Mouse (Mus musculus): Measurements from ENCODE around the gene Zfp941.

Zfp941 gene

DNA sequence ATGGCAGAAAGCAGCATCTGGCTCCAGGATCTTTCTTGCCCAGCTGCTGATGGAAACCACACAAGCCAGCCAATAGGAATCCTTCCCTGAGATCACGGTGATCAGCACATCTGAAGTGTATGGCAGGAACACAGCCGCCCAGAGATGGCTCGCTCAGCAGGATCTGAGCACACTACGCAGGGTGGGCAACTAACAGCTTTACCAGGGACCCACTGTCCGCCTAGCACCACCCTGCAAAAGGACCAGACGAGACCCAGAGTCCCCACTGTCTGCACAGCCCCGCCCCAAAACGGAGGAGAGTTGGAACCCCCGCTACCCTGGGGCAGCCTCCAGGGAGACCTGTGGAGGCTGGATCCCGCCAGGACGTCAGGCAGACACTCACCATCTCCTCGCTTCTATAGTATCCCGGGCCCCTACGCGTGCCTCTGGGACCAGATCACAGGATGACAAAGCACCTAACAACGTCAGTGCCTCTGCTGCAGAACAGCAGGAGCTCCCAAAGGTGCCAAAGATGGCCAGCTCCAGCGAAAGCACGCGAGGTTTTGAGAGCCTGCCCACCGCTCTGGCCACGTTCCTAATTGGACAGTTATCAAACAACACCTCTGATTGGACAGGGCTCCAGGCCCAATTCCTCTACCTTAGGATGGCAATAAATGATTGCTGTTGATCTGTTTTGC is at the start of gene Zfp941:
Gene Zfp941, minus strand, starts transcription at position 526 of the 677 bp plus-strand sequence.
- peak; percentile 49 for DNase-seq (ENCODE audit: low read depth)

- DNase-seq (ENCODE audit: low read depth), result no peak
Observed at GRCm38 (mm10) chr7:140864761-140865160, 42.8 kb upstream of the Zfp941 start.

DNA sequence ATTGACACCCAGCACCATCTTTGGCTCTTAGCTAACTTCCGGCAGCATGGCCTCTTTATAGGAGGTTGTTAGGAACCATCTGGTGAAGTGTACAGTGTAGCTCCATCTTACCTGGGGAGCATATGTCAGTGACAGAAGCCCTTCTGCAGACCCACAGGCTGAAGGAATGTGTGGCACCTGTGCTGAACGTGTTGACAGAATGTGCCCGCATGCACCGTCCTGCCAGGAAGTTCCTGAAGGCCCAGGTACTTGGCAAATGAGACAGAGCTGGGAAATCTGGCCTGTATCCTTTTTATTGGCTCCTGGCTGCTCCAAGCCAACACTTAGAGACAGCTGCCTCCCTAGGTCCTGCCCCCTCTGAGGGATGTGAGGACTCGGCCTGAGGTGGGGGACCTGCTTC is 38.8 kb upstream of the Zfp941 start:
- DNase-seq (ENCODE audit: low read depth), result no peak

DNA sequence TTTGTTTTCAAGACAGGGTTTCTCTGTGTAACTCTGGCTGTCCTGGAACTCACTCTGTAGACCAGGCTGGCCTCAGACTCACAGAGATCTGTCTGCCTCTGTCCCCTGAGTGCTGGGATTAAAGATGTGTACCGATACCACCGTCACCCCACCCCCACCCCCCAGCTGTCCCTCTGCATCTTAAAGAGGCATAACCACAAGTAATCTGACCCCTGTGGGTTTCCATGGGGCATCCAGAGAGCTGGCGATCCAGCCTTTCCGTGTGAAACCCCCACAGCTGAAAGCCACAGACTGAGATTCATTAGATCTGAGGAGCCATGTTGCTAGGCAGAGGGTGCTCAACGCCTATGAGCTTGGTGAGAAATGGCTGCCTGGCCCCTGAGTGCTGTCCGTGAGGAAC is 38.0 kb upstream of the Zfp941 start:
- no peak for DNase-seq (ENCODE audit: low read depth)

- no peak for DNase-seq (ENCODE audit: low read depth)
Observed at GRCm38 (mm10) chr7:140858746-140859145, 36.8 kb upstream of the Zfp941 start.

DNA sequence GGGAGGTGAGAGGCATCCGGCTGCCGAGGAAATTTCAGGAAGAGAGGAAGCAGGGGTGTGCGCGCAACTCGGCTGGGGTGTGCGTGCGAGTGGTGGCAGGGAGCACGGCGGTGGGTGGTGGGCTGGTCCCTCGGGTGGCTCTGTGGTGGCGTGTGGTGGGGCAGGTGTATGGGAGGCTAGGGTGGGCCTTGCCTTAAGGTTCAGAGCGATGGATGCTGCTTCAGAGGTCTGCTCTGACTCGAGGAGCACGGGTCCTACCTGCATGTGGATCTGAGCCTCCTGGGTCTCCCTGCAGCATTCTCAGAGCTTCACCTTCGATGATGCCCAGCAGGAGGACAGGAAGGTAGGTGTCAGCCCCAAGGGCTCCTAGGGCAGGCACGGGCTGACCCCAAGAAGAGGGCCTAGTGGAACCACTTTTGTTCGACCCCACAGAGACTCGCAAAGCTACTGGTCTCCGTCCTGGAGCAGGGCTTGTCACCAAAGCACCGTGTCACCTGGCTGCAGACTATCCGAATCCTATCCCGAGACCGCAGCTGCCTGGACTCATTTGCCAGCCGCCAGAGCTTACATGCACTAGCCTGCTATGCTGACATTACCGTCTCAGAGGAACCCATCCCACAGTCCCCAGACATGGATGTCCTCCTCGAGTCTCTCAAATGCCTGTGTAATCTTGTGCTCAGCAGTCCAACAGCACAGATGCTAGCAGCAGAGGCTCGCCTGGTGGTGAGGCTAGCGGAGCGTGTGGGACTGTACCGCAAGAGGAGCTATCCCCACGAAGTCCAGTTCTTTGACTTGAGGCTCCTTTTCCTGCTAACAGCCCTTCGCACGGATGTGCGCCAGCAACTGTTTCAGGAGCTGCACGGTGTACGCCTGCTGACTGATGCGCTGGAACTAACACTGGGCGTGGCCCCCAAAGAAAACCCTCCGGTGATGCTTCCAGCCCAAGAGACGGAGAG is 35.9 kb upstream of the Zfp941 start, which contains the start of gene Bet1l:
Gene Bet1l, minus strand, starts transcription at position 28 of the 956 bp plus-strand sequence.
- DNase-seq (ENCODE audit: low read depth), result no peak

DNA sequence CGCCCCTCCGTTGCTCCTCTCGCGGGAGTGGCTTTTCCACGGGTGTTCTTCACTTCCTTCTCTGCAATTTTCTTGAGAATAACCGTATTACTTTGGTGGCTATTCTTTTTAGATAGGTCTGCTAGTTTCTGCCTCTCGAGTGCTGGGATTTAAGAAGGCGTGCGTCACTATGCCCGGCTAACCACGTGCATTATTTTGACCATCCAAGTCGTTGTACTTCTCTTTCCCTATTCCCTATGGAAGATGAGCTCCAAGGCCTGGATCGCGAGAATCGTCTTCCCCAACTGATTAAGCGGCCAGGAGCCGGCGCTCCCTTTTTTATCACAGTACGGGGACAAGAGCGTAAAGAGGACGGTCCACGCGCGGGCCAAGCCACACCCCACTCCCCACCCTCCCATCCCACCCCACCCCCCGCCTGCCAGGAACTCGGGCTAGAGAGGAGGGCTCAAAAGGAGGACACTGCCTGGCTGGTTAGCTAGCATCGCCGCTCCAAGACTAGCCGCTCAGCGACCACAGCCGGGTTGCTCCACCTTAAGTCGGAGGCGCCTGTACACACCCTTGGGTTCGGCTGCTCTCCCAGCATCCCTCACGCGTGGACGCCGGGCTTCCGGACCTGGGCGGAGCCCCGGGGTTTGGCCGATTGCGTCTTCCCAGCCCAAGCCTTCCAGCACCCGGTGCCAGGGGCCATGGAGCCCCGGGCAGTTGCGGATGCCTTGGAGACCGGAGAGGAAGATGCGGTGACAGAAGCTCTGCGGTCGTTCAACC is 35.0 kb upstream of the Zfp941 start, which contains the start of gene Ric8a:
Gene Ric8a, plus strand, starts transcription at position 173 of the 765 bp plus-strand sequence.
- peak; percentile 89 for DNase-seq (ENCODE audit: low read depth)

- peak; percentile 90 for DNase-seq (ENCODE audit: low read depth)
Observed at GRCm38 (mm10) chr7:140855860-140856784, 34.1 kb upstream of the Zfp941 start, which contains the start of gene Gm45785. Gene Gm45785 (minus strand): TSS chr7:140856331.

GRCm38 (mm10) chr7:140855181-140855580 is 33.2 kb upstream of the Zfp941 start:
- no peak for DNase-seq (ENCODE audit: low read depth)

DNA sequence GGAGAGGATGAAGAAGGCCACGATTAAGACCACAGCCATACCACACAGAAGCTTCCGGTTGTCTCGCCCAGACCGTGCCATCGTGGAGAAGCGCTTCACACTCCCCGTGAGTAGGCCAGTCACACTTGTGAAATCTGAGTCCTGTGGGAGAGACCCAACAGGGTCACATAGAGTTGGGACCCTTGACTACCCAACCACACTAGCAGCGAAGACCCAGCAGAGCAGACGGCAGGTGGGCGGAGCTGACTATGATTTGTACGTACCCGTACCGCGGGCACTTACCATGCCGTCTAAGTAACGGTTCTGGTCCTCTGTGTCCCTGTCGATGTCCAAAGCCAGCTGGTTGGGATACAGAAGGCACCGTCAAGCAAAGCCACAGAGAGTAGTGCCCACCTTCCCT is 32.5 kb upstream of the Zfp941 start:
- no peak for DNase-seq (ENCODE audit: low read depth)

DNA sequence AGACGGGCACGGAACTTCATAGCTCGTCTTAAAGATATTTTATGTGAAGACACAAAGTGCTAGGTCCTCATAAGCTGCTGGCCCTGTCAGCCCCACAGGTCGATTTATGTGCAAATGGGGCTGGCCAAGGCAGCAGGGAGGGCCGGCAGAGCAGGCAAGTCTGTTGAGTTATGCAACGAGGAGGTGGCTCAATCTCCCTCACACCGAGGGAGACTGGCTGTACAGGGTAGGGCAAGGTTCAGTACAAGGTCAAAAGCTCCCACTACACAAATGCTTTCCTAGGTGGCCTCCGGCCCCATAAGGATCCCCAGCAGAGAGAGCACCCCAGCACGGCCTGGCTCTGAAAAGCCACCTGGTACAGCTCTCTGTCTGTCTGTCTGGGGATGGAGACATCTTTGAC is 31.4 kb upstream of the Zfp941 start:
- DNase-seq (ENCODE audit: low read depth), result no peak

DNA sequence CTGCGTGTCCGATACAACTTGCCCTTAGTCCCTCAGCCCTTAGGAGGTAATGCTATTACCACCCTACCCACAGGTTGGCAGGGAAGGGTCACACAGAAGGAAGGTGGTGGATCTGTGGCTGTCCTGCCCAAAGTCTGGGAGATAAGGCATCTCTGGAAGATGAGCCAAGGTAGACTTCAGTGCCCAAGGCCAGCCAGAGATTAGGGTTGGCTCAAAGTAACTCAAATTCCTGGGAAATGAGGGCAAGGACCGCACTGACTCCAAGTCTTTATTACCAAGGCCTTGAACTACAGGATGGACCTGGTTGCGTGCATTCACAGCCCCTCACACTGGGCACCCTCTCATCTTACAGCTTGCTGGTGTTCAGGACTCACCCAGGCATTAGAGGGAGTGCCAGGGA is 29.9 kb upstream of the Zfp941 start:
- DNase-seq (ENCODE audit: low read depth), result no peak

DNA sequence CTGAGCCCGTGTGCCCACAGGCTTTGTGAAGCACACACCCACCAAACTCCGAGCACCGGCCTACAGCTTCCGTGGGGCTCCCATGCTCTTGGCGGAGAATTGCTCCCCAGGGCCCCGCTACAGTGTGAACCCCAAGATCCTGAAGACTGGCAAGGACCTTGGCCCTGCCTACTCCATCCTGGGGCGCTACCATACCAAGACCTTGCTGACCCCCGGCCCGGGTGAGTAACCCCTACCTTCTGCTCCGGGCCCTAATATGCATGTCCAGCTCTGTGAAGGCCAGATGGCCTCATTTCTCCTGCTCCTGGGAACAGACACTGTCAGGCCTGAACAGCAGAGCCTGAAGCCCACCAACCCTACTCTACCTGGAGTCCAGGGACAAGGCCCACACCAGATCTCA is 26.6 kb upstream of the Zfp941 start:
- no peak for DNase-seq (ENCODE audit: low read depth)

- peak; percentile 82 for DNase-seq (ENCODE audit: low read depth)
Observed at GRCm38 (mm10) chr7:140847755-140848580, 26.0 kb upstream of the Zfp941 start, which contains the start of gene Odf3. Gene Odf3 (plus strand): TSS chr7:140847805.

DNA sequence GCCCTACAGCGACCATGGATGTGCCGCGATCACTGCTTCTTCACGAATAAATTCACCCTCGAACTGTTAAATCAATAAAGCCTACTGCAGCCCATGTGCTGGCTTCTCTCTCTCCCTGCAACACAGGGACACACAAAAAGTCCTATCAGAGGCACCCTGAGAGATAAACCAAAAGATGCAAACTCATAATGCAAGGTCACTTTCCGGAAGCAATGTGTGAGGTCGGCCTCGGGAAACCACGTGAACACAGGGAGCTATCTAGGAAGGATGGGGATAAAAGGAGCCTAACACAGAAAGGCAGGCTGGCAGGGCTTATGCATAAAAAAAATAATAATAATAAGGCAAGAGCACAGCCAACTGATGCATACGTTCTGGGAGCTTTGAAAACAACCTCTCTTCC is 24.7 kb upstream of the Zfp941 start:
- DNase-seq (ENCODE audit: low read depth), result no peak

- no peak for DNase-seq (ENCODE audit: low read depth)
Observed at GRCm38 (mm10) chr7:140845683-140846082, 23.7 kb upstream of the Zfp941 start.

DNA sequence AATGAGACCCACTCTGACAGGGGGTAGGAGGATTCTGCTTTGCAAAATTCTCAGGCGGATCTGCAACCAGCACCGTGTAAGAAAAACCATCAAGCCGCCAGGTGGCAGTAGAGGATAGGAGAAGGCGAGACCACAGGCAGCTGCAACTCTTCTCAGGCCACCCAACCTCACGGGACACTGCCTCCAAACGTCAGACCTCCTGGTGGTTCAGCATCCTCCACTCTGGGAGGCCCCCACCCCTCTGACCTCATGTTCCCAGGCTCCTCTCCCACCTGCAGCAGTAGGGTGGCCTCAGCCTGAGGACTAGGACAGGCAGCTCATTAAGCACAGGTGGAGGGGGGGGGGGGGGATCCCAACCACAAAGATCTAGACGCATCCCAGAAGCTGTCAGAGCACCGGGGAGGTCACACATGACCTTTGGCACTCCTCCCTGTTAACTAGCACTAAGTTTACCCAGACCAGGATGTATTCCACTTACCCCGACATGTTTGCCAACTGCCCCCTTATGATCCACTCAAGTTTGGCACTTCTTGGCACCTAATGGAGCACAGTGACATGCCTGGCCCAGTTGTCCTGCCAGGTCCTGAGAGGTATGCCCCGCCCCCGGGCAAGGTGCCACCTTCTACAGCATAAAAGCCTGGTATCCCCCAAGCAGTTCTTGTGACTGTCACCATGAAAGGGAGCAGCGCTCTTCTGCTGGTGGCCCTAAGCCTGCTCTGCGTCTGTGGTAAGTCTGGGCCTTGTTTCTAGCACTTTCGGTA is 23.1 kb upstream of the Zfp941 start, which contains the start of gene Scgb1c1:
Gene Scgb1c1, plus strand, starts transcription at position 643 of the 761 bp plus-strand sequence.
- peak; percentile 93 for DNase-seq (ENCODE audit: low read depth)

- DNase-seq (ENCODE audit: low read depth), result no peak
Observed at GRCm38 (mm10) chr7:140843806-140844205, 21.8 kb upstream of the Zfp941 start.

Data from NIH3T3 (cell line).